Mouse (Mus musculus) olfactory bulb, adult 2 months (tissue): ENCODE measurements at regions not wholly inside any gene's neighbourhood (a gene's known extent, or its start where the extent isn't known, plus 50 kb on each side); places are given as distances from the start of the nearest gene placed in this dataset.

Source experiments
- H3K27ac ChIP-seq: fragments of 200-500 bp; 2 replicates; pipeline ENCODE4 v1.5.1; 2012; ENCODE audit warnings: low read depth, low read length; ENCODE audit not compliant: insufficient read depth
- H3K4me1 ChIP-seq: fragments of 200-500 bp; 2 replicates; pipeline ENCODE4 v1.6.1; 2012; ENCODE audit warnings: low read length; ENCODE audit not compliant: control insufficient read depth, insufficient read depth
- H3K4me3 ChIP-seq: fragments of 200-500 bp; 2 replicates; pipeline ENCODE4 v1.5.1; 2012; ENCODE audit warnings: mild to moderate bottlenecking, low read depth, low read length, moderate library complexity; ENCODE audit not compliant: insufficient read depth
- CTCF ChIP-seq: fragments of 200-500 bp; IDR thresholded peaks from 2 replicates; pipeline ENCODE4 v1.5.1; 2012; ENCODE audit warnings: low read depth, mild to moderate bottlenecking, low read length, moderate library complexity; ENCODE audit not compliant: insufficient read depth
- POLR2A ChIP-seq: fragments of 200-500 bp; IDR thresholded peaks from 2 replicates; pipeline ENCODE4 v1.6.1; 2012; ENCODE audit warnings: mild to moderate bottlenecking, low read depth, low read length, moderate library complexity; ENCODE audit not compliant: insufficient read depth
- WGBS: fragments of 180-500 bp; shearing (Covaris S2); methylation state at CpG from one replicate; pipeline ENCODE4 v1.1.7; 2018; 5-methylcytosine and 5-hydroxymethylcytosine counted together

- peak overlapping the region; percentile 31 for H3K4me3 ChIP-seq
- H3K27ac ChIP-seq: no peak overlapping the region
- no peak for TF ChIP-seq CTCF
- no peak for TF ChIP-seq POLR2A
- 12% methylated on average over 20 of the region's 20 CpGs for WGBS
- H3K4me1 ChIP-seq: peaks cover 15% of the 10 kb centered on the region
These were observed 108.6 kb downstream of the Katnal1 start for GRCm38 (mm10) chr5:148820476-148820875.

GRCm38 (mm10) chr5:148819423-148819822, 109.7 kb downstream of the Katnal1 start:
- Histone ChIP-seq H3K4me1 (peaks cover 15% of the 10 kb centered on the region), H3K27ac (no peak overlapping the region), H3K4me3 (no peak overlapping the region)
- 46% methylated on average over 6 of the region's 6 CpGs for WGBS
- no peak for TF ChIP-seq POLR2A
- TF ChIP-seq CTCF: no peak

GRCm38 (mm10) chr5:148818746-148819145, 110.4 kb downstream of the Katnal1 start:
- Histone ChIP-seq H3K4me3 (no peak overlapping the region), H3K4me1 (peaks cover 15% of the 10 kb centered on the region), H3K27ac (no peak overlapping the region)
- 94% methylated on average over 2 of the region's 2 CpGs for WGBS
- TF ChIP-seq CTCF: no peak

GRCm38 (mm10) chr5:148812840-148813239, 116.3 kb downstream of the Katnal1 start:
- H3K4me1 ChIP-seq: peaks cover 8% of the 10 kb centered on the region
- WGBS: 66% methylated on average over 9 of the region's 9 CpGs
- TF ChIP-seq CTCF: no peak
- H3K27ac ChIP-seq: no peak overlapping the region
- no peak overlapping the region for H3K4me3 ChIP-seq

DNA sequence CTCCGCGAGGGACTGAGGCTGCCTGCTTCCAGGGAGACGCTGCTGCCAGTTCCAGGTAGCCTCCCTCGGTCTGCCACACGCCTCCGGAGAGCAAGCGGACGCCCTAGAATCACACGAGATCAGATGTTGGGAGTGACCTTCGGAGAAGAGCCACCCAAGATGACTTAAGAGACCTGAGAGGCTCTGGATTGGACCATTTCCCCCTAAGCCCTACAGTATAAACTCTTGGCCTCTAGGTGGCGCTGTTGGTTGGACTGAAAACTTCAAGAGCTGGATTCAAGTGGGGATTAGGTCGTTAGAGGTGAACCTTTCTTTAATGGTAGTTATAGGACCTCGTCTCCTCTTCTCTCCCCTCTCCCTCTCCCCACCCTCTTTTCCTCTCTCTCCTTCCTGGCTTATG, 117.1 kb downstream of the Katnal1 start:
- WGBS: 18% methylated on average over 13 of the region's 13 CpGs
- Histone ChIP-seq H3K4me1 (peaks cover 8% of the 10 kb centered on the region), H3K4me3 (no peak overlapping the region), H3K27ac (no peak overlapping the region)
- TF ChIP-seq POLR2A (no peak), CTCF (no peak)

DNA sequence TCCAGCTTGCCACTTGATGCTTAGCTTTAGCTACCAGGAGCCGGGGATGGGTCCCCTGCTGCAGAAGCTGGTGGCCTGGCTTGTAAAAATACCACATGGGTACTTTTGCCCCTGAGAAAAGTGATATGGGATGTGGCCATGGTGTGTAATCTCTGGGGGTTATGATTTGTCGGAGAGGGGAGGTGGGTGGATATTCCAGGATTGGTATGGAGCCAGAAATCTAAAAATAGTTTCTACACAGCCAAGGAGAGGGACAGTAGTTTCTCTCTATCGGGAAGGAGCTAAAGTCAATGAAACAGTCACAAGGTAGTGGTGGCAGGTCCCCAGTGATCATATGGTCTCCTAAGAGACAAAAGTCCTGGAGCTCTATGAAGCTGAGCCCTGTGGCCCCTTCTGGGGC, 119.6 kb downstream of the Katnal1 start:
- no peak for TF ChIP-seq CTCF
- no peak for TF ChIP-seq POLR2A
- Histone ChIP-seq H3K4me3 (no peak overlapping the region), H3K4me1 (peaks cover 8% of the 10 kb centered on the region), H3K27ac (no peak overlapping the region)
- WGBS: 40% methylated on average over 3 of the region's 3 CpGs

DNA sequence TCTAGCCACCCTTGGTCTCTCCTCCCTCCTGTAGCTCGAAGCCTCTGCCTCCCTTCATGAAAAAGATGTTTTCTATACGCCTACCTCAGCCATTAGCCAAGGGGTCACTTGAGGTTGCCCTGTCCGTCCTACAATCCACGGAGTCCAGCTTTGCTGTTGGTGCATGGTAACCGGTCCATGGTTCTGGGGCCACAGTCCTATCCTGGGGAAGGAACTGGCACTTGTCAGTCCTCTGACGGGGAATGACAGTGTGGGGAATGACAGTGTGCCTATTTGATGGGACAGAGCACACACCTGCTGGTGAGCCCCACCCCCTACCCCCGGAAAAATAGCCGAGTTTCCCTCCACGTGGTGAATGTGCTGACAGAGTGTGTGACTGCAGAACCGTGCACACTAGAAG, 120.1 kb downstream of the Katnal1 start:
- no peak for TF ChIP-seq POLR2A
- TF ChIP-seq CTCF: no peak
- 21% methylated on average over 10 of the region's 10 CpGs for WGBS
- Histone ChIP-seq H3K4me1 (peaks cover 8% of the 10 kb centered on the region), H3K4me3 (no peak overlapping the region), H3K27ac (no peak overlapping the region)

- TF ChIP-seq CTCF: peak; percentile 33; the same call in 1 of the 2 replicates
- no peak for TF ChIP-seq POLR2A
- Histone ChIP-seq H3K4me1 (peaks cover 8% of the 10 kb centered on the region), H3K4me3 (no peak overlapping the region), H3K27ac (no peak overlapping the region)
- whole genome bisulfite sequencing: under 1% methylated on average over 4 of the region's 4 CpGs
These were observed 120.7 kb downstream of the Katnal1 start for GRCm38 (mm10) chr5:148808426-148808825.

GRCm38 (mm10) chr5:148807612-148808011, 121.5 kb downstream of the Katnal1 start:
- H3K4me1 ChIP-seq: peaks cover 10% of the 10 kb centered on the region
- no peak overlapping the region for H3K4me3 ChIP-seq
- TF ChIP-seq CTCF: no peak
- no peak for TF ChIP-seq POLR2A
- no peak overlapping the region for H3K27ac ChIP-seq
- WGBS: over 99% methylated on average over 4 of the region's 4 CpGs

- H3K27ac ChIP-seq: no peak overlapping the region
- no peak for TF ChIP-seq CTCF
- TF ChIP-seq POLR2A: no peak
- H3K4me3 ChIP-seq: no peak overlapping the region
- 89% methylated on average over 3 of the region's 3 CpGs for WGBS
- peaks cover 12% of the 10 kb centered on the region for H3K4me1 ChIP-seq
These were observed 124.1 kb downstream of the Katnal1 start for GRCm38 (mm10) chr5:148805030-148805429.
